Mouse (Mus musculus): ENCODE results near the gene Apoc1. TPM values are rescaled to one million over a fixed set of nuclear protein-coding genes. Genes with fewer than 3 reads are reported as not detected.
"Not testable (repeated sequence)": the region's sequence is repeated elsewhere in the genome, so short reads cannot be mapped to it uniquely, and the experiment has no call there.

The Apoc1 gene
- polyA plus RNA-seq, 1 experiment from 2014 or later: 5.0 TPM

GRCm38 (mm10) chr7:19695213-19695594 lies 2.7 kb upstream of the Apoc1 start:
- no peak overlapping the region for H3K4me3 ChIP-seq (ENCODE audit: low read depth, low read length)
- H3K9me3 ChIP-seq (ENCODE audit: control insufficient read depth, low read length): no peaks in the 10 kb centered on the region
- no peak overlapping the region for H3K4me2 ChIP-seq (ENCODE audit: low read depth, severe bottlenecking)
- no peaks in the 10 kb centered on the region for H3K27me3 ChIP-seq (ENCODE audit: control insufficient read depth, insufficient read depth, low read length)
- H3K9ac ChIP-seq (ENCODE audit: low read length): no peak overlapping the region
- H3K4me1 ChIP-seq (ENCODE audit: control insufficient read depth, insufficient read depth, low read length): peaks cover 8% of the 10 kb centered on the region
- H3K36me3 ChIP-seq (ENCODE audit: control insufficient read depth, insufficient read depth, low read length): no peaks in the 10 kb centered on the region
- ATAC-seq (ENCODE audit: insufficient number of reproducible peaks, low FRiP score, low TSS enrichment, low read depth): no peak
- WGBS: 53% methylated on average over 8 of the region's 8 CpGs
- H3K27ac ChIP-seq (replicated peaks; ENCODE audit: low read depth, low read length): no peak overlapping the region
- no peak for DNase-seq (ENCODE audit: low spot score)

DNA sequence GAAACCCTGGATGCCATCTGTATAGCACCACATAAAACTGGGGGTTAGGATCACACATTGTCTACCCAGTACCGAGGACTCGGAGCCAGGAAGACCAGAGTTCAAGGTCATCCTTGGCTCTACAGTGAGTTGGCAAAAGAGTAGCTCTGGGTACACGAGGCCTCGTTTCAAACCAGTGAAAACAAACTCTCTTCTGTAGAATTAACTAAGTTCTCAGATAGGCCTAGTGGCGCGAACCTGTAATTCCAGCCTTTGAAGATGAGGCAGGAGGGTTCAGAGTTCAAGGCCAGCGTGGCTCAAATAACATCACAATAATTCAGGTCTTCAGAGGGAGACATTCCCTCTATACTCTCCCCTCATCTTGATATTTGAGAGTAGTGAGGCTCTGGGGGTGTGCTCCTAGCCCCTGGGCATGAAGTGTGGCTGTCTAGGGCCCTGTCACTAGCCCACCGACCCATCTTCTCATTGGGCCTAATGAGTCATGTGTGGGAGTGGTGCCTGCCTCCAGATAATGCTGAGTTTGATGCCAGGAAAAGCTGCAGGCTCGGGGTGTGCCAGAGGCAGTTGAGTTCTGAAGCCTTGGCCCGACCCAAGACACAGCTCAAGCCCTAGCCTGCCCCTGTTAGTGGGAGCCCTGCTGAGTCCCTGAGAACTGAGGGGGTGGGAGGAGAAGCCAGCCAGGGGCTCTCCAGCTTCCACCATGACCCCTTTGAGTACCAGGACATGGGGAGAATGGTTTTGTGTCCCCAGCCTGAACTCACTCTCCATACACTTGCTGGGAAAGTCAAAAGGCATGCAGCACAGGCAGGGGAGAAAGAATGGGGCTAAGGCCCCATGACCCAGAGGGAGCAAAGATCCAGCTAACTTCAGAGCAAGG lies 2.1 kb upstream of the Apoc1 start:
- Histone ChIP-seq H3K27ac (replicated peaks; ENCODE audit: low read depth, low read length) (no peak overlapping the region), H3K4me2 (ENCODE audit: low read depth, severe bottlenecking) (no peak overlapping the region), H3K36me3 (ENCODE audit: control insufficient read depth, insufficient read depth, low read length) (no peaks in the 10 kb centered on the region), H3K27me3 (ENCODE audit: control insufficient read depth, insufficient read depth, low read length) (no peaks in the 10 kb centered on the region), H3K4me1 (ENCODE audit: control insufficient read depth, insufficient read depth, low read length) (peaks cover 8% of the 10 kb centered on the region), H3K9me3 (ENCODE audit: control insufficient read depth, low read length) (no peaks in the 10 kb centered on the region), H3K9ac (ENCODE audit: low read length) (no peak overlapping the region), H3K4me3 (ENCODE audit: low read depth, low read length) (no peak overlapping the region)
- 88% methylated on average over 10 of the region's 10 CpGs for WGBS
- DNase-seq (ENCODE audit: low spot score): no peak
- no peak for ATAC-seq (ENCODE audit: insufficient number of reproducible peaks, low FRiP score, low TSS enrichment, low read depth)

- WGBS: 21% methylated on average over 10 of the region's 10 CpGs
- Histone ChIP-seq H3K9me3 (ENCODE audit: control insufficient read depth, low read length) (no peaks in the 10 kb centered on the region), H3K36me3 (ENCODE audit: control insufficient read depth, insufficient read depth, low read length) (no peaks in the 10 kb centered on the region), H3K4me1 (ENCODE audit: control insufficient read depth, insufficient read depth, low read length) (no peaks in the 10 kb centered on the region; the same call in 1 of the 2 replicates), H3K4me2 (ENCODE audit: low read depth, severe bottlenecking) (no peak overlapping the region), H3K27ac (replicated peaks; ENCODE audit: low read depth, low read length) (no peak overlapping the region), H3K27me3 (ENCODE audit: control insufficient read depth, insufficient read depth, low read length) (no peaks in the 10 kb centered on the region), H3K4me3 (ENCODE audit: low read depth, low read length) (no peak overlapping the region), H3K9ac (ENCODE audit: low read length) (no peak overlapping the region)
- DNase-seq (ENCODE audit: low spot score): no peak
- no peak for ATAC-seq (ENCODE audit: insufficient number of reproducible peaks, low FRiP score, low TSS enrichment, low read depth)
These were observed 961 bp upstream of the Apoc1 start for GRCm38 (mm10) chr7:19693421-19693820.

- Histone ChIP-seq H3K4me2 (ENCODE audit: low read depth, severe bottlenecking) (no peak overlapping the region), H3K36me3 (ENCODE audit: control insufficient read depth, insufficient read depth, low read length) (no peaks in the 10 kb centered on the region), H3K27ac (replicated peaks; ENCODE audit: low read depth, low read length) (no peak overlapping the region), H3K4me1 (ENCODE audit: control insufficient read depth, insufficient read depth, low read length) (no peaks in the 10 kb centered on the region), H3K9me3 (ENCODE audit: control insufficient read depth, low read length) (no peaks in the 10 kb centered on the region), H3K9ac (ENCODE audit: low read length) (no peak overlapping the region), H3K27me3 (ENCODE audit: control insufficient read depth, insufficient read depth, low read length) (no peaks in the 10 kb centered on the region), H3K4me3 (ENCODE audit: low read depth, low read length) (no peak overlapping the region)
- no peak for ATAC-seq (ENCODE audit: insufficient number of reproducible peaks, low FRiP score, low TSS enrichment, low read depth)
- no peak for DNase-seq (ENCODE audit: low spot score)
- 78% methylated on average over 6 of the region's 6 CpGs for WGBS
These were observed 1.0 kb downstream of the Apoc1 start for GRCm38 (mm10) chr7:19691434-19691833.

- no peak overlapping the region for H3K27ac ChIP-seq (replicated peaks; ENCODE audit: low read depth, low read length)
- no peak overlapping the region for H3K9ac ChIP-seq (ENCODE audit: low read length)
- ATAC-seq (ENCODE audit: insufficient number of reproducible peaks, low FRiP score, low TSS enrichment, low read depth) (no peak), DNase-seq (ENCODE audit: low spot score) (no peak)
- no peaks in the 10 kb centered on the region for H3K36me3 ChIP-seq (ENCODE audit: control insufficient read depth, insufficient read depth, low read length)
- WGBS: 90% methylated on average over 4 of the region's 4 CpGs
- H3K9me3 ChIP-seq (ENCODE audit: control insufficient read depth, low read length): no peaks in the 10 kb centered on the region
- H3K4me1 ChIP-seq (ENCODE audit: control insufficient read depth, insufficient read depth, low read length): no peaks in the 10 kb centered on the region
- no peak overlapping the region for H3K4me2 ChIP-seq (ENCODE audit: low read depth, severe bottlenecking)
- H3K4me3 ChIP-seq (ENCODE audit: low read depth, low read length): no peak overlapping the region
- H3K27me3 ChIP-seq (ENCODE audit: control insufficient read depth, insufficient read depth, low read length): no peaks in the 10 kb centered on the region
These were observed 1.6 kb downstream of the Apoc1 start for GRCm38 (mm10) chr7:19690845-19691244.

DNA sequence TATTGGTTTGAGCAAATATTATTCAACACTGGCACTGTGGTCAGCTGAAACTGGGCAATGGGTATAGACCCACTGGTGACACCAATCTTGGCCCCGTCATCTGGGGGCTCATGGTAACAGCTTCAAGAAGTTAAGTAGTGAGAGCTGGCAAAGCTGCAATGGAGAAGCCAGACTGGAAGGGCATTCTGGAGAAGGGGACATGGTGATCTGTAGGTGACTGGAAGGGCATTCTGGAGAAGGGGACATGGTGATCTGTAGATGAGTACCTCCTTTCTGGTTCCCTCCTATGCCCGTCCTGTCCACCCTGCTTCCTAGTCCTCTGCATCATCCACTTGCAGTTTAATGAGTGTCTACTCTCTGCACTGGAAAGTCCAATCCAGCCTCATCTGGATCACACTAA lies 3.8 kb downstream of the Apoc1 start:
- DNase-seq (ENCODE audit: low spot score) (no peak), ATAC-seq (ENCODE audit: insufficient number of reproducible peaks, low FRiP score, low TSS enrichment, low read depth) (no peak)
- no peaks in the 10 kb centered on the region for H3K36me3 ChIP-seq (ENCODE audit: control insufficient read depth, insufficient read depth, low read length)
- H3K27ac ChIP-seq (replicated peaks; ENCODE audit: low read depth, low read length): no peak overlapping the region
- no peaks in the 10 kb centered on the region for H3K9me3 ChIP-seq (ENCODE audit: control insufficient read depth, low read length)
- no peak overlapping the region for H3K9ac ChIP-seq (ENCODE audit: low read length)
- H3K4me2 ChIP-seq (ENCODE audit: low read depth, severe bottlenecking): no peak overlapping the region
- H3K4me1 ChIP-seq (ENCODE audit: control insufficient read depth, insufficient read depth, low read length): no peaks in the 10 kb centered on the region
- no peak overlapping the region for H3K4me3 ChIP-seq (ENCODE audit: low read depth, low read length)
- H3K27me3 ChIP-seq (ENCODE audit: control insufficient read depth, insufficient read depth, low read length): no peaks in the 10 kb centered on the region
- WGBS: 91% methylated on average over 2 of the region's 2 CpGs

GRCm38 (mm10) chr7:19688101-19688500 lies 4.4 kb downstream of the Apoc1 start:
- no peak for ATAC-seq (ENCODE audit: insufficient number of reproducible peaks, low FRiP score, low TSS enrichment, low read depth)

GRCm38 (mm10) chr7:19686927-19687583 lies 5.4 kb downstream of the Apoc1 start:
- WGBS: 69% methylated on average over 8 of the region's 8 CpGs
- not testable (repeated sequence) for H3K36me3 ChIP-seq (ENCODE audit: control insufficient read depth, insufficient read depth, low read length); H3K9ac ChIP-seq (ENCODE audit: low read length); H3K9me3 ChIP-seq (ENCODE audit: control insufficient read depth, low read length); ATAC-seq (ENCODE audit: insufficient number of reproducible peaks, low FRiP score, low TSS enrichment, low read depth); H3K27me3 ChIP-seq (ENCODE audit: control insufficient read depth, insufficient read depth, low read length); DNase-seq (ENCODE audit: low spot score); H3K27ac ChIP-seq (replicated peaks; ENCODE audit: low read depth, low read length); H3K4me2 ChIP-seq (ENCODE audit: low read depth, severe bottlenecking); H3K4me3 ChIP-seq (ENCODE audit: low read depth, low read length); H3K4me1 ChIP-seq (ENCODE audit: control insufficient read depth, insufficient read depth, low read length)

More at GRCm38 (mm10) chr7:19688101-19688500, 4.4 kb downstream of the Apoc1 start:
- no peak overlapping the region for H3K9ac ChIP-seq (ENCODE audit: low read length)
- no peak overlapping the region for H3K4me2 ChIP-seq (ENCODE audit: low read depth, severe bottlenecking)
- H3K4me3 ChIP-seq (ENCODE audit: low read depth, low read length): no peak overlapping the region
- no peaks in the 10 kb centered on the region for H3K27me3 ChIP-seq (ENCODE audit: control insufficient read depth, insufficient read depth, low read length)
- no peak overlapping the region for H3K27ac ChIP-seq (replicated peaks; ENCODE audit: low read depth, low read length)
- H3K4me1 ChIP-seq (ENCODE audit: control insufficient read depth, insufficient read depth, low read length): no peaks in the 10 kb centered on the region
- no peak for DNase-seq (ENCODE audit: low spot score)
- no peaks in the 10 kb centered on the region for H3K9me3 ChIP-seq (ENCODE audit: control insufficient read depth, low read length)
- no peaks in the 10 kb centered on the region for H3K36me3 ChIP-seq (ENCODE audit: control insufficient read depth, insufficient read depth, low read length)
- WGBS: 93% methylated on average over 10 of the region's 10 CpGs

Data from limb, embryonic 11.5 days (tissue).